Mouse (Mus musculus) urinary bladder, postnatal 14 days (tissue): ENCODE measurements around the gene Gtpbp10.

ENCODE experiments used
- DNase-seq: peaks from one replicate; pipeline ENCODE4 v3.0.0; 2021; ENCODE audit warnings: low spot score

Gtpbp10 gene

GRCm38 (mm10) chr5:5559079-5559740 lies at the start of gene Gtpbp10:
TSS of gene Gtpbp10 (minus strand) at chr5:5559538.
- DNase-seq: peak; percentile 94

DNA sequence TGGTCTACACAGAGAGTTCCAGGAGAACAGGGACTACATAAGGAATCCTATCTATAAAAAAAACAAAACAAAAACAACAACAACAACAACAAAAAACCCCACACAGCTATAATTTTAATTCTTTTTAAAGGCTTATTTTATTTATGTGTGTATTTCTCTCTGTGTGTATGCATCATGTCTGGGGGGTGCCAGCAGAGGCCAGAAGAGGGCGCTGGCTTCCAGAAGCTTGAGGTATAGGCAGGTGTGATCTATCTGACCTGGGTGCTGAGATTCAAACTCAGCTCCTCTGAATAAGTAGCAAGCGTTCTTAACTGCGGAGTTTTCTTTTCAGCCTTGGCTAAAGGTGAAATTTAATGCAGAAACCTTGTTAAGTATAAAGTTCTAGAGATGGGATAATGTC lies 28.3 kb upstream of the Gtpbp10 start:
- no peak for DNase-seq

DNA sequence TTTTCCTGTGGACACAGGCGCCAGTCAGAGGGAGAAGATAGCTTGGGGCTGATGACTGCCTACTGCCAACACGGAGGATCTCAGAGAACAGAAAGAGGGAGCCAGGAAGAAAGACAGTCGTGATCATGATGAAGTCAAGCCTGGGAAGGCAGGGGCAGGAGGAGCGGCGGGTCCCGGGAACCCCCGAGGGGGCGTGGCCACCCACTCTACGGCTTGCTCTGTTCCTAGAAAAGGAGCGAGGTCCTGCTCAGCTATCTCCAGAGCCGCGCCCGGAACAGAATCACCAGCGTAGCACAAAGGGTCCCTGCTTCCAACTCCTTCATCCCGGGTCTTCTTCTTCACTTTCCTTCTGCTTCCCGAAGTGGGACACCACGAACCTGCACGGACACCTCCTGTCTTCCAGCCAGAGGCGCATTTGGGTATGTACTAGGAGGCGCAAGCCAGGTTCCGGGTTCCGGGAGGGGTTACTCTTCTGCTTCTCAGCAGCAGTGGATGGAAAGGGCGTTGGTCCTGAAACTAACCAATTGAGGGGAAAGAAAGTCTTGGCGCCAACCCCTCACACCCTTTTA lies 14.5 kb upstream of the Gtpbp10 start, which contains the start of gene Gm8773:
Gm8773 (plus strand) TSS at position 51 of the 569 bp plus-strand sequence.
- peak; percentile 16 for DNase-seq

- no peak for DNase-seq
Observed at GRCm38 (mm10) chr5:5562435-5562834, 3.1 kb upstream of the Gtpbp10 start.

- DNase-seq: no peak
Observed at GRCm38 (mm10) chr5:5561041-5561706, 1.8 kb upstream of the Gtpbp10 start.

GRCm38 (mm10) chr5:5559798-5560197 lies 460 bp upstream of the Gtpbp10 start:
- DNase-seq: no peak

DNA sequence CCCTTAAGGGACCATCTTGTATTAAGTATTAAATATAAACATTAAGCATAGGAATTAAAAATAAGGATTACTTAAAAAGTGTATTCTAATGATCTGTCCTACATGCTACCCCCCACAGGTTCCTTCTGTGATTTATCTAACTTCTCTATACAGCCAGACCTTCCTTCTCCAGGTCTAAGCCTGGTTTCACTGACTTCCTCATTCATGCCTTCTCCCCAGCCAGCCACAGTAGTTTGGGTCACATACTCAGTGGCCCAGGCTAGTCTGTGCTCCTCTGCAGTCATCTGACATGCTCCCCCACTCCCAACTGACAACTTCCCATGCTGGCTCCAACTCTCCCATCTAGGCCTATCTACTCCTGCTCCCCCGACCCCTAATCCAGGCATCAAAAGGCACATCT lies 8.2 kb downstream of the Gtpbp10 start:
- no peak for DNase-seq

- no peak for DNase-seq
Observed at GRCm38 (mm10) chr5:5540385-5540784, 19.0 kb downstream of the Gtpbp10 start.

DNA sequence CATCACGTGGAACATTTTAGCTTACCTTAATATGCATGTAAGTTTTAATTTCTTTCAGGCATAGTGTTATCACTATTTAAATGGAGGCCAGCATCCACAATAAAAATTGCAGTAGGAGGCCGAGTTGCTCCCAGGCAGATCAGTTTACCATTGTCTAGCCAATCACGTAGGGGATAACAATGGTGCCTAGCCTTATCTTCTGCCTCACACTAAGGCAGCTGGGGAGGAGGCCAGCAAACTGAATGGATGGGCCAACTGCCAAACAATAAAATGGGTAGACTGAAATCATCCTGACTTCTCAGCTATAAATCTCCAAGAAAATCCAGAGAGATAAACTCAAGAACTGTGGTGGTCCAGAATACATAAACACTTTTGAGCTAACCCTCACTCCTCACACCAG lies 19.6 kb downstream of the Gtpbp10 start:
- DNase-seq: no peak

GRCm38 (mm10) chr5:5536131-5536530 lies 23.2 kb downstream of the Gtpbp10 start:
- no peak for DNase-seq

GRCm38 (mm10) chr5:5533656-5534420 lies 25.5 kb downstream of the Gtpbp10 start:
- no peak for DNase-seq

- DNase-seq: no peak
Observed at GRCm38 (mm10) chr5:5515411-5515810, 43.9 kb downstream of the Gtpbp10 start.

DNA sequence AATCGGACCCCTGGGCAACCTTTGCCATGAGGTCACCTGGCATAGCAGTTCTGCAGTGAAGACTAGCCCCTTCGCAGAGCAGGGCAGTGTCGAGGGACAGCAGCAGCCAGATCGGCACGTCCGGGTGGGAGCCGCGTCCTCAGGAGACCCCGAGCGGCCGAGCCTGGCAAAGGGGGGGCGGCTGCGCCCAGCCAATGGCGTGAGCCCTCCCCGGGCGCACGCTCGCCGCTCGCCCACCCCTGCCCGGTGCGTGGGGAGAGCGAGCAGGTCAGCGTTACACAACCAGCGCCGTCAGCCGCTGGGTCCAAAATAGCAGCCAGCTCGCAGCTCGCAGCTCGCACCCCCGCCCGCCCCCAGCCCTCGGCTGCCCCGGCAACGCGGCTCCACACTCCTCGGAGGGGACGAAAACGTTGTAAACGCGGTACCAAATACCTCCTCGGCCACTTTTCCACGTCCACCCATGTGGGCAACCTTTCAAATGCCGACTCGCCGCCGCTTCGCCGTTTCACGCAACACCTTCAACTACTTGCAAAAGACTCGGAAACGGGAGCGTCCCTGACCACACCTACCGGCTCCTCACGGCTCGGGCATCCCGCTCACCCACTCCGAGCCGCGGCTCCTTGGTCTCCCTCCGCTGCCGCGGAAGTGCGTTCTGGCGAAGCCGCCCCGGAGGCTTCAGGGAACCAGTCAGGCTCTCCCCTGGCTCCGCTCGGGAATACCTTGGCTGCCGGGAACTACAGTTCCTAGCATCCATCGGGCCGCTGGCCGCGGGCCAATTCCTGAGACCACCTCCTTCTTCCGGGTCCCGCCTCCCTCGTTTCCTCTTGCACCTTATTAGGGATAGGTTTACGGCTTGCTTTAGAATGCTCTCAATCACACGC lies 44.9 kb downstream of the Gtpbp10 start, which contains the start of gene Cldn12:
Cldn12 (minus strand) TSS at position 763 of the 881 bp plus-strand sequence.
- DNase-seq: peak; percentile 97

GRCm38 (mm10) chr5:5511401-5511800 lies 47.9 kb downstream of the Gtpbp10 start:
- DNase-seq: no peak

GRCm38 (mm10) chr5:5510989-5511388 lies 48.3 kb downstream of the Gtpbp10 start:
- DNase-seq: no peak

- DNase-seq: no peak
Observed at GRCm38 (mm10) chr5:5510304-5510887, 48.9 kb downstream of the Gtpbp10 start.

DNA sequence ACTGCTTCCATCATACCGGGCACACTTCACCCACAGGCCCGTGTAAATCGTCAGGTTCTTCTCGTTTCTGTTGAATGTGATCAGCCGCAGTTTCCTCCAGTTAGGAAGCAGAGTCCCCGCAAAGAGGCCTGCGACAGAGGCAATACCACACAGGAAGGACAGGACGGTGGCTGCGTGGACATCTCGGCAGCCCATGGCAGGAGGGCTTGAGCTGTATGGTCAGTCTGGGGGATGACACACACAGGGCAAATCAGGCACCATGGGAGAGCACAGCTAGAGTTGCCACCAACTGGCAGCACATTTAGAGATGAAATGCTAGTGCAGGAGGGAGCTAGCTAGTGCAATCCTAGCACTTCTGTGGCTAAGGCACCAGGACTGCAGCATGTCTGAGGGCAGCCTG lies 51.1 kb downstream of the Gtpbp10 start:
- DNase-seq: no peak

DNA sequence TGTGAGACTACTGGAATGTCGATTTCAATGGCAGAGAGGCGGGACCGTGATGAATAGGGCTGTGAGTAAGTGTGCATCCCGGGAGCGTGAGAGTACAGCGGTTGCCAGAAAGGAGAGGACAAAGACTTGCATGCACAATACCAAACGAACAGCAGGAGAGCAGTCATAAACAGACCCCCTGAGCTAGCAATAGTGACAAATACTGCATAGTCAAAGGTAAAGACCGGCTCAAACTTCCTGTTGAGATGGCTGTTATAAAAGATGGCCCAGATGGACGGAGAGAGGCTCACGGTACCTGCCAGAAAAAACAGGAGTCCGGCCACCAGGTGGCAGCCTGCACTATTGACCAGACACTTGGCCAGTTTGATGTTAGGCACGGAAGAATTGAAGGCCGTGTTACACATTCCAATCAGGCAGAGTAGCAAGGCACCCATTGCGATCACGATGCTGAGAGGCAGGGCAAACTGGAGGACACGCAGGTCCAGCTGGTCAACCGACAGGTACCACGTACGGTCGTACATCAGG lies 51.6 kb downstream of the Gtpbp10 start:
- peak; percentile 71 for DNase-seq

DNA sequence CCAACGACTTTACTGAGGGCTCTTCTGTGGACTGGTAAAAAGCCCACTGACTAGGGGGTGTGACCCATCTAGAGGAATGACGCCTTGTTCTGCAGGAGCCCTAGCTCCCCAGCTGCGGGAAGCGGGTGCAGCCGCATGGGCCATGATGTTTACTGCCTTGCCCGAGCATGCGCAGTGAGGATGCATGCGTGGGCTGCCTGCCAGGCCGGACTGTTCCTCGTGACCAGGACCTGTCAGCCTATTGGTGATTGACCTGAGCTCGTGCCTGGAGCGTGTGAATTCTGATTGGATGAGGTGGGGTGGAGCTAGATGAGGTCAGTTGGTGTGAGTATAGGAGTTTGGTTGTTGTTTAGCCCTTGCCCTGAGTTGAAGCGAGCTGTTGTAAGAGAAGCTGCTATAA lies 54.9 kb downstream of the Gtpbp10 start:
- no peak for DNase-seq

DNA sequence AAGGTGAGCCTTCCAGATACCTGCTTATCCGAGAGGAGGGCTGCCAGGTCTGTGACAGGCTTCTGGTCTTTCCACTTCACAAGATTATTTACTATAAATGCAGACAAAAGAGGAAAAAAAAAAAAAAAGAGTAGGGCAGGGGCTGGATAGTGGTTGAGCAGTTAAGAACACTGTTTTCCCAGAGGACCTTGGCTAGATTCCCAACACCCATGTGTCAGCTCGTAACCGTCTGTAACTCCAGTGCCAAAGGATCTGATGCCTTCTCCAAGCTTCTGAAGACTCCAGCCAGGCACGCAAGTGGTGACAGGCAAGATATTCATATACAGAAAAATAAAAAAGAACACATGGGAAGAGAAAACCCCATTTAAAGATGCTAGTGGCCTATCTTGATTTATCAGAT lies 56.0 kb downstream of the Gtpbp10 start:
- no peak for DNase-seq

GRCm38 (mm10) chr5:5501583-5501982 lies 57.8 kb downstream of the Gtpbp10 start:
- DNase-seq: no peak
